Mouse (Mus musculus) left cerebral cortex, postnatal 4 days (tissue): ENCODE measurements around the gene Fbxw11. TPM values are rescaled to one million over a fixed set of nuclear protein-coding genes. Genes with fewer than 3 reads are reported as not detected.
A peak's percentile ranks its signal among the peaks of the same experiment; 100 is the strongest.

Experiments
- DNase-seq: peaks from one replicate; pipeline ENCODE4 v3.0.0-alpha.2; 2022
- intact Hi-C: fragments of 180-260 bp; cut with DNase I; formaldehyde crosslinking; loops from one replicate; pipeline ENCODE4 v1.15.1; 2025
- total RNA-seq, 2 experiments: library from RNA; stranded (reverse); gene quantifications; 2 replicates each; pipeline ENCODE4 v1.2.3; 2021

The Fbxw11 gene
- total RNA-seq, 2 experiments from 2014 or later = 124 to 127 TPM

- DNase-seq = peak; percentile 29
- intact Hi-C loops = no loop called here
These were observed 19.9 kb upstream of the Fbxw11 start for GRCm38 (mm10) chr11:32622479-32623190.

GRCm38 (mm10) chr11:32623236-32623635 is 19.3 kb upstream of the Fbxw11 start:
- peak; percentile 90 for DNase-seq
- intact Hi-C loops = no loop called here

DNA sequence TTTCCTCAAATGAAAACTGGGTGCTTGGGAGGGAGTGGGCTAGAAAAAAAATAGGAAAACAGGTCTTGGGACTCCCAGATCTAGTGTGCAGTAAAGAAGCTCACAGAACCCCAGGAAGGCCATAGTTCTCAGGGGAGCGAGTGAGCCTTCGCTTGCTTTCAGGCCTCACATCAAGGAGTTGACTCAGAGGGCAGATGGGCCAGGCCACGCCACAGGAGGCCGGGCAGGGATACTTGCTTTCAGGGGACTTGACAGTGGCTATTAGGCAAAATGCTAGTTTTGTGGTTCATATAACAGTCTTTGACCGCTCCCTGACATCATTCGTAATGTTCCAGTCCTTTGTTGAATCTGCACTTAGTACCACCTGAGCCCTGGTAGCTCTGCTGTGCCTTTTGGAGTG is 18.6 kb upstream of the Fbxw11 start:
- DNase-seq = no peak
- intact Hi-C loops = no loop called here

DNA sequence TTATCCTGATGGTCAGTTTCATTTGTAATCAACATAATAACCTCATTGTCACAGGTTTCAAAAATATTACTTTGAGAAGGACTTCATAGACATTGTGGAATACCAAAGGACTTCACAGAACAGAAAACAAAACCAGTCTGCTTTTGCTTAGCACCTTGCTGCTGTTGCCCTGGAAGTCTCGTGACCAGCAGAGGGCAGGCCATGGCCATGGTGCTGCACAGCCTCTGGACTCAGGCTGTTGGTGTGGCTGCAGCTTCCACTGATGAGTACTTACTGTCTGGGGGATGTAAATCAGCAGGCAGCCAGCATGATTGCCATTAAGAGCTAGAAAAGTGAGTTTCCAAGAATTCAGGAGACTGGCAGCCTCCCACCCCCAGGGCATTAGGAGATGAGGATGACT is 16.8 kb upstream of the Fbxw11 start:
- peak; percentile 64 for DNase-seq
- intact Hi-C loops = loop anchor here (5.0 kb wide), 1 partner anchor 82 kb away; no protein-coding TSS in a partner anchor

- intact Hi-C loops = loop anchor here (5.0 kb wide), 1 partner anchor 81 kb away; no protein-coding TSS in a partner anchor
- DNase-seq = no peak
These were observed 16.4 kb upstream of the Fbxw11 start for GRCm38 (mm10) chr11:32626079-32626478.

DNA sequence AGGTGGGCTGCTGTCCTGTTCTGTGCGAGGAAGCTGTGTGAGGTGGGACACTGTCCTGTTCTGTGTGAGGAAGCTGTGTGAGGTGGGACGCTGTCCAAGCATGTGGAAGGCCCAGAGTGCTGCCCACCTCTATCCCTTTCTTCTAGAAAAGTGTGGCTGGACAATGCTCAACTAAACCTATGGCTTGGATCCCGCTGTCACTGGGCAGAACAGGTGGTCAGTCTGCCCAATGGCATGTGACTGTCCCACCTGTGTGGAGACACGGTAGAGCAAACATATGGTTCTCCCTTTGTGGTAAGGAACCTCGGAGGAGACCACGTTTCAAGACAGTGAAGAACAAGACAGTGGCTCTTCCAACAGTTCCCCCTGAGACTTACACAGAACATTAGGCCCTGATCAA is 14.6 kb upstream of the Fbxw11 start:
- intact Hi-C loops = loop anchor here (5.0 kb wide), 1 partner anchor 79 kb away; no protein-coding TSS in a partner anchor
- DNase-seq = no peak

DNA sequence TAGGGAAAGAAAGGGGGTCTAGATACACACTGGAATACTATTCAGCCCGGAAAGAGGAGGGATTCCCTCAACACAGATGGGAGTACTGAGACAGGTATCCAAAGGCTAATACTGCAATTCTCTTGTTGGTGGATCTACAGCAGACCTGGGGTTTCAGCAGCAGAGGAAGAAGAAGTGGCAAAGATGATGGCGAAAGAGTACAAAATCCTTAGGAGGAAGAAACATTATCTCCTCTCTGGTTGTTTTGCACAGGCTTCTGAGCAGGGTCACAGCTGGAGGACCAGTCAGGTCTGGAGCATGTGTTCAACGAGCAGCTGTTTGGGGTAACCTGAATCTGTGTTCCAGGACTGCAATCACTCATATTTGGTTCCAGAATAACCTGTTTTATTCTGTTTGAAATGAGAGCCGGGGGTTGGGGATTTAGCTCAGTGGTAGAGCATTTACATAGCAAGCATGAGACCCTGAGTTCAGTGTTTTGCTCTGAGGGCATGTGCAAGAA is 12.8 kb upstream of the Fbxw11 start:
- no peak for DNase-seq
- intact Hi-C loops = loop anchor here (5.0 kb wide), 1 partner anchor 78 kb away; no protein-coding TSS in a partner anchor

GRCm38 (mm10) chr11:32632671-32633070 is 9.9 kb upstream of the Fbxw11 start:
- intact Hi-C loops = no loop called here
- DNase-seq = no peak

- DNase-seq = no peak
- intact Hi-C loops = no loop called here
These were observed 9.0 kb upstream of the Fbxw11 start for GRCm38 (mm10) chr11:32633542-32633941.

GRCm38 (mm10) chr11:32634143-32634542 is 8.4 kb upstream of the Fbxw11 start:
- intact Hi-C loops = no loop called here
- no peak for DNase-seq

GRCm38 (mm10) chr11:32634842-32635241 is 7.7 kb upstream of the Fbxw11 start:
- no peak for DNase-seq
- intact Hi-C loops = no loop called here

- intact Hi-C loops = no loop called here
These were observed 6.2 kb upstream of the Fbxw11 start for GRCm38 (mm10) chr11:32636275-32636674.

GRCm38 (mm10) chr11:32638521-32639255 is 3.8 kb upstream of the Fbxw11 start:
- intact Hi-C loops = no loop called here
- no peak for DNase-seq

More at GRCm38 (mm10) chr11:32636275-32636674, 6.2 kb upstream of the Fbxw11 start:
- DNase-seq = no peak

- no peak for DNase-seq
- intact Hi-C loops = loop anchor here (10.0 kb wide), 1 partner anchor 54 kb away; no protein-coding TSS in a partner anchor
These were observed 1.9 kb upstream of the Fbxw11 start for GRCm38 (mm10) chr11:32640617-32641016.

GRCm38 (mm10) chr11:32642899-32643886 is 669 bp downstream of the Fbxw11 start:
- intact Hi-C loops = loop anchor here (10.0 kb wide), 1 partner anchor 52 kb away; no protein-coding TSS in a partner anchor
- peak; percentile 60 for DNase-seq

- intact Hi-C loops = loop anchor here (10.0 kb wide), 1 partner anchor 51 kb away; no protein-coding TSS in a partner anchor
- no peak for DNase-seq
These were observed 1.5 kb downstream of the Fbxw11 start for GRCm38 (mm10) chr11:32644010-32644409.

DNA sequence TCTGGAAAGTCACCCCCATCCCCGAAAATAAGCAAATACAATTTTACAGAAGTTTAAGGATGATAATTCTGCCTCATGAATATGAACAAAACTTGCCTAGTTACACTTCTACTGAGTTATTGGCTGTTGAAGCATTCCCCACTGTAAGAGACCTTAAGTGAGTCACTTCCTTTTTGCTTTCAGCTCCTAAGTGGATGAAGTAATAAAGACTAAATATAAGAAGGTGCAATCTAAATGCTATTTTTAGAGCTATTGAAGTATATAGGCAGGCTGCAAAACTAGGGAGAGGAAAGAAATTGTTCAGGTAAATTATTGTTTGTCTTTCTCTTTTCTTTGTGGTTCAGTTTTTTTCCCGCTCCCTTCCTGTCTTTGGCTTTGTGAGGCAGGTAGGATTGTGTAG is 4.7 kb downstream of the Fbxw11 start:
- intact Hi-C loops = loop anchor here (10.0 kb wide), 1 partner anchor 48 kb away; no protein-coding TSS in a partner anchor

DNA sequence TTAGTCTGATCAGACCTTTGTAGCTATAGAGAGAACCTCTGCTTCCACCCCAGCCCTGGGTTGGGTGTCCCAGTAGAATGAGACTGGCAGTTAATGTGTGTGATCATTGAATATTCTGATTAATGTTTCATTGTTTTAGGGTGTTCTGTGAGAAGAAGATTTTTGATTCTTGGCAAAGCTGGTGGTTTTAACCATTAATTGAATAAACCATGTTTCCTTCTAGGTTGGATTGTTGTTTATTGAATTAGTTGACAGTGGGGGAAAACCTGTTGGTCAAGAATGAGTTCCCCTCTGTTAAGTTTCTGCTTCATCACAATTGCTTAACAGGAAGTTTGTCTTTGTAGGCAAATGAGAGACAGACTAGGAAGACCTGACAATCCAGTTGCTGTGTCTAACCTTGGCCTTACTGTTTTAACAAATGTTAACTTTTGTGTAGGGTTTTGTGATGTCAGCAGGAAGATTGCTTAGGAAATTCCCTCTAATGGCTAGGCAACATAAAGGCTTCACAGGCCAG is 7.8 kb downstream of the Fbxw11 start:
- DNase-seq = no peak
- intact Hi-C loops = no loop called here

More for the DNA sequence above, 4.7 kb downstream of the Fbxw11 start:
- no peak for DNase-seq

DNA sequence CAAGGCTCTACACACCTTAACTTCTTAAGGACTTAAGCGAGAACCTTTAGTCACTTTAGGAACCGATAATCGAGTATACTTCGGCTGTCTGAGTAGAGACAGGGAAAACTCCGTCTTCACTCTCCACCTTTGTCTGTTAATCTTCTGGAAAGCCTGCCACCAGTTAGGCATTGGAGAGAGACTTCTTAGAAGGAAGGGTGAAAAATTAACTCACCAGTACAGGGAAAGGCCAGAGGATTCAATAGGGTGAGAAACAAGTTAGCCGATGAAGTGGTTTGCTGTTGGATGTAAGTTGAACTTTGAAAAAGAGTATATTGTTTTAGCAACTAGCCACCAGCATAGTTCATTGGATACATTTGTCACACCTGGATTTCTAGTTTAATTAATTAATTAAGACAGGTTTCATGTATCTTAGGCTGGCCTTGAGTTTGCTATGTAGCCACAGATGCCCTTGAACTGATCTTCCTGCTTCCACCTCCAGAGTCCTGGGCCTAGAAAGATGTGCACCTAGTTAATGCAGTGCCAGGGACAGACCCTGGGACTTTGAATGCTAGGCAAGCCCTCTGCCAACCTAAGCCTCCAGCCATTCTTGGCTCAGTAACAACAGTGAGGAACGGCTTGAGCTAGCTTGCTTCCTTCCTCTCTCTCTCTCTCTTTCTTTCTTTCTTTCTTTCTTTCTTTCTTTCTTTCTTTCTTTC is 8.5 kb downstream of the Fbxw11 start:
- intact Hi-C loops = no loop called here
- no peak for DNase-seq
